Mouse (Mus musculus) frontal cortex, adult (tissue): ENCODE measurements at regions not wholly inside any gene's neighbourhood (a gene's known extent, or its start where the extent isn't known, plus 50 kb on each side); places are given as distances from the start of the nearest gene placed in this dataset.

ENCODE experiments used
- ATAC-seq: cut with Nextera tagmentation; 2 replicates; pipeline ENCODE4 v1.9.2; 2017; ENCODE audit warnings: mild to moderate bottlenecking, moderate library complexity, mixed read lengths; ENCODE audit not compliant: low TSS enrichment

GRCm38 (mm10) chr13:69867296-69868065 is 65.3 kb downstream of the Med10 start:
- ATAC-seq: peak; percentile 84

DNA sequence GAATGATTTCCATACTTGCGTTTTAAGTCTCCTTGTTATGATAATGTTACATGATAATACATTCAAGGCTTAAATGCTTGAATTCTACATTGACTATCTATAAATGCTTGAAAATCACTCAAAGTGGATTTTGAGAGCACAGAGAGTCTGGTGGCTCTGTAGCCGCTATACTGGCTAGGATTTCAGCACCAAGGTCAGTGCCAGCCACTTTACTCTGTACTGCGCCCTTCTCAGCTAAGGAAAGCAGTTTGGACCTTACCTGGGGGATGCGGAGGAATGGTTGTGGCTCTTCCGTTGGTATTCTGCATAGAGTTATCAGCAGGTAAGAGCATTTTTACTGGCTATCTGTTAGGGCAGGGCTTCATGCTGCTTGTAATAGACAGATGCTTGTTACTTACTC is 94.3 kb downstream of the Med10 start:
- no peak for ATAC-seq

DNA sequence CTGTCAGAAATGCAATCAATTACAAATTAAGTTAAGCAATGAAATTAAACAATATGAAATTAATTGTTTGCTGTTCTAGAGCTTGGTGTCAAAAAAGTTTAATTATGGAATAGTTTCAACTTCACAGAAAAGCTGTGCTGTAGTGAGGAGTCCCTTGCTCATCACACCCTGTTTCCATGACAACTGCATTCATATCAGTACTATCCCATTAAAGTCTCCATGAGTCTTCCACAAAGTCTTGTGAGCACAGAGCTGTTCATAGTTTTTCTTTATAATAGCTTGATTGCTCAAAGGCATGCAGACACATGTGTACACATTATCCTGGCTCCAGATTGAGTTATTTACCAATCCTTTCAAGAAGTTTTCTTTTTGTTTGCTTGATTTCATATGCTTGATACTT is 98.9 kb downstream of the Med10 start:
- ATAC-seq: no peak

GRCm38 (mm10) chr13:69906802-69907537 is 104.8 kb downstream of the Med10 start:
- ATAC-seq: no peak

- ATAC-seq: no peak
Observed at GRCm38 (mm10) chr13:69915796-69916195, 113.6 kb downstream of the Med10 start.

GRCm38 (mm10) chr13:69932695-69933550 is 130.7 kb downstream of the Med10 start:
- peak; percentile 24; the same call in 1 of the 2 replicates for ATAC-seq

DNA sequence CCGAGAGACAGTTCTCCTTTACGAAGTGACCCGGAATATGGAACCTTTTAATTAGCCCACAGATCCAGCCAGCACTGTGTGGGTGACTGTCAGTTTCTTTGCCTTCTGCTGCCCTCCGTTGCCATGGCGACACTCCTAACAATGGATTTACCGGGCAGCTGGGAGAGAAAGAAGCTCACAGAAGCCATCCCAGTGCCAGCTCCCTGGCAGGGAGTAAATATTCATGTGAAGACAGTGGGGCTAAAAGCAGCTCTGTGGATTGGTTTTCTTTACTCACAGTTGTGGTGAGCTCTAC is 131.3 kb downstream of the Med10 start:
- ATAC-seq: peak; percentile 96

GRCm38 (mm10) chr13:69939791-69940190 is 137.6 kb downstream of the Med10 start:
- no peak for ATAC-seq

GRCm38 (mm10) chr13:69944651-69945050 is 142.5 kb downstream of the Med10 start:
- ATAC-seq: no peak

DNA sequence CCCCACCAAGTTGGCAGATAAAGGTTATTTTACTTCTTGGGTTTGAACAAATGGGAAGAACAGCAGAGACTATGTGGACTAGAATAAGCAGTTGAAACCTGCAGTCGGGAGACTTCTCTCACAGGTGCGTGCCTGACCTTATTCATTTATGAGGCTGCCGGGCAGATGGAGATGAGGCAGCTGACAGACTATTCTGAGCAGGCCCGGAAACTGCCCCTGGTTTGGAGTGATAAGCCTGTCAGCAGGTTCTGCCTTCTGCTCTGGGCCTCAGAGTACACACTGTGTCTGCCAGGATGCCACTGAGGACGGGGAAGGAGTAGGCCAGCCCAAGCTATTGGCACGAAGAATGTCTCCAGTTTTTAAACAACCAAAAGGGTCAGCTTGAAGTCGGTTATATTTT is 144.4 kb downstream of the Med10 start:
- ATAC-seq: peak; percentile 70

- peak; percentile 73 for ATAC-seq
Observed at GRCm38 (mm10) chr13:69952061-69952460, 149.9 kb downstream of the Med10 start.

GRCm38 (mm10) chr13:69954171-69954570 is 152.0 kb downstream of the Med10 start:
- no peak for ATAC-seq

GRCm38 (mm10) chr13:69955503-69955902 is 153.3 kb downstream of the Med10 start:
- peak; percentile 75 for ATAC-seq

DNA sequence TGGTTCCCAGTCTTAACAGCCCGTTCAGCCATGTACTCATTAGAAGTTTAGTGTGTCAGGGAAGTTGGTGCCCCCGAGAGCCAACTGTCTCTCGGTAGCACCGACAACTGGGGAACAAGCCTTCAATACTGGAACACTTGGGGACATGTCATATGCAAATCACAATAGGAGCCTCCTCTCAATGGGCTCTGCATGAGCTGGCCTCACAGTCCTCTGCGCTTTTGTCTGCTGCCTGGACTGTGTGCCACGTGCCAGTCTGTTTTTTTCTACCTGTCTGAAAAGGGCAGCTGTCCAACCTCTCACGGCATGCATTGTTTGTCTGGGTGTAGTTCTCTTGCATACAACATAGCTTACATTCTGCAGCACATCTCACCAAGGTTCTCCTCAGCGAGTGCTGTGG is 161.7 kb downstream of the Med10 start:
- no peak for ATAC-seq

DNA sequence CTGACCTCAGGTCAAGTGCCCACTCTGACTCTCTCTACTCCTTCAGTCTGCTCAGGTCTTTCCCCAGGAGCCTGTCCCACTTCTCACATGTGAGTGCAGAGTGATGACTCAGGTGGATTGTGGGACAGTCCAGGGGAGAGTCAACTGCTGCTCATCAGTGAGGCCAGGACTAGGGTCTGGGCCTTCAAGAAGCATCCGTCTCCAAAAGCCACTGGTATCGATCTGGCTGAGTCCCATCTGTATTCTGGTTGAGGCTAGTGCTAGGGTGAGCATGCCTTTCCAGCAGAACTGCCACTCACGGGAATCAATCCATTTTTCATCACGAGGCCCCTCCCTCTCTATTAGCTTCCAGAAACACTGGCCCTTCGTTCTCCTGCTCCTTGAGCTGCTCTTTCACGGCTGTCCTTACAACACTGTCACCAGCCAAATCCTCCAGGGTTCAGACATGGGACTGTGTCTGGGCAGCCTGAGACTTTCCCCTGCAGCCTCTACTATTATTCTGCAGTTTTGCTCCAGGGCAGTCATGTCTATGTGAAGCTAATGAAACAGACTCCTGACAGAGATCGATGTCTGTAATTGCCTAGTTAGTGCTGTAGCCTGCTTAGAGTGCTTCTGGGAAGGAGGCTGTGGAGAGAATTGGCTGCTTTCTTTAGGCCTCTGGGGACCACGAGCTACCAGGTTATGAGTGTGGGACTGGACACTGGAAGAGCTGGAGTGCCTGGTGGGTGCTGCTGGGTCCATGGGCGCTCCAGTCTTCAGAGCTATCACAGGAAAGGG is 169.3 kb downstream of the Med10 start:
- no peak for ATAC-seq

- ATAC-seq: no peak; the same call in 1 of the 2 replicates
Observed at GRCm38 (mm10) chr13:69974835-69975234, 172.6 kb downstream of the Med10 start.

GRCm38 (mm10) chr13:69984159-69984558 is 182.0 kb downstream of the Med10 start:
- ATAC-seq: no peak

DNA sequence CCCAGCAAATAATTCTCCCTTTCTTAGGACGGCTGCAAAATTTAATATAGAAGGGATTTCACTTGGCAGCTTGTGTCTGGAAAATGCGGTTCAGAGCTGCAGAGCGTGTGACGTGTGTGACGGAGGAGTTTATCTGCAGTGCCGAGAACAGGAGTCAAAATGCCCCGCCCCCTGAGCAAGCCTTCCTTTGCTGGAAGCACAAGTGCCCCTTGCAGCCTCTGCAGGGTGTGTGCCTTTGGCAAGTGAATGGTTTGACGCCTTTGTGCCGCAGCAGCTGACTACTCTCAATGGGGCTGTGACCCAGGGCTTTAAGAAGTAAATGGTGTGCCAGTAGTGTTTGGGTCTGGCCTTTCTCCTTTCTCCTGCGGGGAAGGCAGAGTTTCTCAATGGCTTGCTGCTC is 185.0 kb downstream of the Med10 start:
- ATAC-seq: peak; percentile 65; the same call in 1 of the 2 replicates

DNA sequence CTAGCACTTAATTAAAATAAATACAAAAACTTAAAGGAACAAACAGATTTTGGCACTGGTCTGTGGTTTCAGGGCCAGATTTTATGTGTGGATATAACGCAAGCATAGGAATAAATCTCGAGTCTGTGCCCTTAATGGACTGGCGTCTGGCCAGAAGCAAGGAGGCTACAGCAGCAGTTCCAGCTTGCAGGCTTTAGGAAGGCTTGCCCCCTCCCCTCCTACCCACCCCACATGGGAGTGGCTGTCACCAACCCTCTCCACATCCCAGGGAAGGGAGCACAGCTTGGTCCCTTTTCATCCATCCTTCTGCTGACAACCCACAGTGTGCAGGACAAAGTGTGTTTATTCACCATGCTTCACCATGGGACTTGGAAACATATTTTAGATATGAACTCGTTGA is 186.1 kb downstream of the Med10 start:
- no peak for ATAC-seq

DNA sequence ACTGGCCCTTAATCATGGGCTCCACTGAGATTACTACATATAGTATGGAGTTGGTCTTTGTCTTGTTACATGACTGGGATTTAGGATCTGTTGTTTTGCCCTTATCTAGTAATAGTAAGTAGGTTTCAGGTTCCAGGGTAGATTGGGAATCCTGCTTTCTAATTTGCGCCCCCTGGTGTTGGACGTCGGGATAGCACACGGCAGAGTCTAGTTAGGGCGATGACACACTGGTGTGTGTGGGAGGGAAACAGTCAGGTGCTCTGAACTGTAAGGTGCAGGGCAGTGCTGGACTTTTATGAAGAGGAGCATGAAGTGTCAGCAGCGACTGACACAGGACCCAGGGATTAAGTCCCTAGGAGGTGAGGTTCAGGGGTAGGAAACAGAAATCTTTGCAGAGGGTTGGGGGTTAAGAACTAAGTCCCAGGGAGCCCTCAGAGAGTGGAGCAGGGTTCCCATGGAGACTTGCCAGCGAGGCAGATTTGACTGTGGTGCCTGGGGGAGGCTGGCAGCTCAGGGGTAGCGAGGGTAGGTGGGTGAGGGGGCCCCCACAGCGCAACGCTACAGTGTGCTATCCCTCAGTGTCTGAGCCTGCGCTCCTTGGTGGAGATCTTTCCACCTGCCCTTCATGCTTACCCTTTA is 189.2 kb downstream of the Med10 start:
- ATAC-seq: peak; percentile 71

DNA sequence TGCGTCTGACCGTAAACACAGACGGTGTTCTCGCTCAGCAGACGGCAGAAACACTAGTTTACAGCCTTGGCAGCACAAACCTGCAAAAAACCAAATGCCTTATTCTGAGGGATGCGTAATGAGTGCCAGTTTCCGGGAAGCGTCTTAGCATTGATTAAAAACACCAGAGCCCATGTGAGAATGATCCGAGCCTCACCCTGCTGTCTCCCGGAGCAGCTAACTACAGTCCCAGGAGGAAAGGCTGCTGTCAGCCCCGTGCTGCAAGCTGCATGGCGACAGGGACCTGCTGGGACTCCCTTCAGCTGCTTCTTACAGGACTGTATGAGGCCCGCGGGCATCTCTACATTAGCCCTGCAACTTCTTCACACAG is 189.7 kb downstream of the Med10 start:
- ATAC-seq: peak; percentile 50; the same call in 1 of the 2 replicates
